Mouse (Mus musculus): Measurements from ENCODE around the gene Tank.

Tank gene

GRCm38 (mm10) chr2:61578433-61578832 lies at the start of gene Tank:
TSS of gene Tank (plus strand) at chr2:61578585.
- DNase-seq (ENCODE audit: low spot score in 2 of 2), result peak; percentile 8 to 38

- DNase-seq (ENCODE audit: low spot score in 2 of 2), result no peak
Measured at GRCm38 (mm10) chr2:61532326-61532725, 46.1 kb upstream of the Tank start.

- DNase-seq (ENCODE audit: low spot score in 2 of 2), result no peak
Measured at GRCm38 (mm10) chr2:61533131-61533530, 45.3 kb upstream of the Tank start.

GRCm38 (mm10) chr2:61536901-61537300 lies 41.5 kb upstream of the Tank start:
- no peak for DNase-seq (ENCODE audit: low spot score in 2 of 2)

GRCm38 (mm10) chr2:61539378-61539777 lies 39.0 kb upstream of the Tank start:
- DNase-seq (ENCODE audit: low spot score in 2 of 2), result no peak

GRCm38 (mm10) chr2:61542426-61542825 lies 36.0 kb upstream of the Tank start:
- DNase-seq (ENCODE audit: low spot score in 2 of 2), result no peak

- no peak for DNase-seq (ENCODE audit: low spot score in 2 of 2)
Measured at GRCm38 (mm10) chr2:61545666-61546065, 32.7 kb upstream of the Tank start.

- no peak for DNase-seq (ENCODE audit: low spot score in 2 of 2)
Measured at GRCm38 (mm10) chr2:61548021-61548420, 30.4 kb upstream of the Tank start.

GRCm38 (mm10) chr2:61551680-61552079 lies 26.7 kb upstream of the Tank start:
- no peak for DNase-seq (ENCODE audit: low spot score in 2 of 2)

GRCm38 (mm10) chr2:61555367-61555766 lies 23.0 kb upstream of the Tank start:
- DNase-seq (ENCODE audit: low spot score in 2 of 2), result no peak

GRCm38 (mm10) chr2:61555825-61556224 lies 22.6 kb upstream of the Tank start:
- no peak for DNase-seq (ENCODE audit: low spot score in 2 of 2)

- no peak for DNase-seq (ENCODE audit: low spot score in 2 of 2)
Measured at GRCm38 (mm10) chr2:61556639-61557038, 21.7 kb upstream of the Tank start.

- DNase-seq (ENCODE audit: low spot score in 2 of 2), result no peak
Measured at GRCm38 (mm10) chr2:61557848-61558471, 20.4 kb upstream of the Tank start.

GRCm38 (mm10) chr2:61561058-61561457 lies 17.3 kb upstream of the Tank start:
- no peak for DNase-seq (ENCODE audit: low spot score in 2 of 2)

- no peak for DNase-seq (ENCODE audit: low spot score in 2 of 2)
Measured at GRCm38 (mm10) chr2:61563202-61563601, 15.2 kb upstream of the Tank start.

- DNase-seq (ENCODE audit: low spot score in 2 of 2), result peak in 1 of 2 experiments; percentile 37
Measured at GRCm38 (mm10) chr2:61567045-61567783, 11.2 kb upstream of the Tank start.

- no peak for DNase-seq (ENCODE audit: low spot score in 2 of 2)
Measured at GRCm38 (mm10) chr2:61569181-61569580, 9.2 kb upstream of the Tank start.

- no peak for DNase-seq (ENCODE audit: low spot score in 2 of 2)
Measured at GRCm38 (mm10) chr2:61571343-61571955, 6.9 kb upstream of the Tank start.

GRCm38 (mm10) chr2:61576497-61576896 lies 1.9 kb upstream of the Tank start:
- DNase-seq (ENCODE audit: low spot score in 2 of 2), result no peak

- no peak for DNase-seq (ENCODE audit: low spot score in 2 of 2)
Measured at GRCm38 (mm10) chr2:61576928-61577695, 1.3 kb upstream of the Tank start.

GRCm38 (mm10) chr2:61577696-61578062 lies 706 bp upstream of the Tank start:
- DNase-seq (ENCODE audit: low spot score in 2 of 2), result peak in 1 of 2 experiments; percentile 20

GRCm38 (mm10) chr2:61579501-61579990 lies 1.2 kb downstream of the Tank start:
- DNase-seq (ENCODE audit: low spot score in 2 of 2), result no peak

All from spleen, postnatal 10 days (tissue).